Mouse (Mus musculus) left cerebral cortex, postnatal 36 days (tissue): ENCODE data around the gene 4930572O03Rik. TPM values are rescaled to one million over a fixed set of nuclear protein-coding genes. Genes with fewer than 3 reads are reported as not detected.
A peak's percentile ranks its signal among the peaks of the same experiment; 100 is the strongest.
"Not testable (repeated sequence)": the region's sequence is repeated elsewhere in the genome, so short reads cannot be mapped to it uniquely, and the experiment has no call there.

Experiments
- DNase-seq, 2 experiments: peaks; one replicate each; pipeline ENCODE4 v3.0.0; 2021 to 2022; ENCODE audit warnings: low spot score in 2 of 2, mixed read lengths in 1 of 2
- intact Hi-C: fragments of 180-260 bp; cut with DNase I; formaldehyde crosslinking; loops from one replicate; pipeline ENCODE4 v1.15.1; 2025
- total RNA-seq, 2 experiments: library from RNA; stranded (reverse); gene quantifications; 2 replicates each; pipeline ENCODE4 v1.2.3; 2021

Gene 4930572O03Rik
- total RNA-seq, 2 experiments from 2014 or later, result not detected

GRCm38 (mm10) chr5:15630068-15630467 lies 26.8 kb downstream of the 4930572O03Rik start:
- intact Hi-C loops, DNase-seq: not testable (repeated sequence)

DNA sequence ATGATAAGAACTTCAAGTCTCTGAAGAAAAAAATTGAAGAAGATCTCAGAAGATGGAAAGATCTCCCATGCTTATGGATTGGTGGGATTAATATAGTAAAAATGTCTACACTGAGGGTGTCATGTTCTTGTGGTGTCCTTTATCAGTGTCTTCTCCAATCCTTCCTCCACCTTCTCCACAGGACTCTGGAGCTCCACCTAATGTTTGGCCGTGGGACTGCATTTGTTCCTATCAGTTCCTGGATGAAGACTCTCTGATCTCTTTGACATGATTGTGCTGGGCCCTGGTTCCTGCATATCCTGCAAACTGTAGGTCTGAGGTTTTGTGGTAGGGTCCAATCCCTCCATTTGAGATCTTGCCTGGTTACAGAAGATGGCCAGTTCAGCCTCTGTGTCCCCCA lies 28.7 kb downstream of the 4930572O03Rik start:
- DNase-seq, intact Hi-C loops: not testable (repeated sequence)

- intact Hi-C loops, result not testable (repeated sequence)
These were observed 38.1 kb downstream of the 4930572O03Rik start, which contains the start of gene Speer4d for GRCm38 (mm10) chr5:15618764-15619163. Gene Speer4d (plus strand): TSS chr5:15619064.

DNA sequence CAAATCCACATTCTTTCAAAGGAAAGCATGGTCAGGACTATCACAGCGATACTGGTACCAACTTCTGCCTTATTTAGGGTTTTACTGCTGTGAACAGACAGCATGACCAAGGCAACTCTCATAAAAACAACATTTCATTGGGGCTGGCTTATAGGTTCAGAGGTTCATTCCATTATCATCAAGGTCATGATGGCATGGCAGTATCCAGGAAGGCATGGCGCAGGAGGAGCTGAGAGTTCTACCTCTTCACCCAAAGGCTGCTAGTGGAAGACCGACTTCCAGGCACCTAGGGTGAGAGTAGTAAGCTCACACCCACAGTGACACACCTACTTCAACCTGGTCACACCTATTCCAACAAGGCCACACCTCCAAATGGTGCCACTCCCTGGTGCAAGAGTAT lies 40.7 kb downstream of the 4930572O03Rik start:
- DNase-seq, intact Hi-C loops: not testable (repeated sequence)

More at GRCm38 (mm10) chr5:15618764-15619163, 38.1 kb downstream of the 4930572O03Rik start, which contains the start of gene Speer4d:
- DNase-seq, result not testable (repeated sequence)

- DNase-seq, intact Hi-C loops: not testable (repeated sequence)
These were observed 46.2 kb downstream of the 4930572O03Rik start for GRCm38 (mm10) chr5:15610695-15611094.

DNA sequence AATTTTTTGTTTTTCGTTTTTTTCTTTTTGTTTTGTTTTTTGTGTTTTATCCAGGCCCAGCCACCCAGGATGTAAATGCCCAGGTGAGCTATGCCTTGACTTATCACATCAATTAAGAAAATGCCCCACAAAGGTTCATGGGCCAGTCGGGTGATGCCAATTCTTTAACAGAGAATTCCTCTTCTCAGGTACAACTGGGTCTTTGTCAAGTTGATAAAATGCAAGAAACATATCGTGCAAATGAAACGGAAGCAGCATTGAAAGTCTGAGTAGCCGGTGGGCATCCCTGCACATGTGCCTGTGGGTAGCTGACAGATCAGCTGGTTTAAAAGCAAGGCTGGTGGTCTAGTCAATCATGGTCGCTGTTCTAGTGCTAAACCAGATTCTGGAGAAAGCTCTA lies 50.2 kb downstream of the 4930572O03Rik start:
- peak in 1 of 2 experiments; percentile 6 for DNase-seq
- intact Hi-C loops, result not testable (repeated sequence)

DNA sequence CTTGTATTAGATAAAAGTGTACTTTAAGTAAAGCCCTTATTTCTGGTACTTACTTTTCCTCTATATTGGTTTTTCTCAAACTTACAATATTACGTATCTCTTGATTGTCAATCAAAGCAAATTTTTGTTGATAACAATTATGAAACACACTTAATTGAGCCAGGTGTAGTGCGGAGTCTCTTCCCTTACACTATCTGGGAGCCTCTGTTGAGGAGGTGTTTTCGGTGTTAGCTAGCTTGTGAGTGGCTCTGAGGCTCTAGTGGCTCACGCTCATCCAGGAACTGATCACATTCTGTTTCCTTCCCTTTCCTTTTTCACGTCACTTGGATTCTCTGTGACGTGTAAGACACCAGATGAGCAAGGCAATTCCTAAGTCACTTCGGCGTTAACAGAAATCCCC lies 53.3 kb downstream of the 4930572O03Rik start:
- DNase-seq, intact Hi-C loops: not testable (repeated sequence)

DNA sequence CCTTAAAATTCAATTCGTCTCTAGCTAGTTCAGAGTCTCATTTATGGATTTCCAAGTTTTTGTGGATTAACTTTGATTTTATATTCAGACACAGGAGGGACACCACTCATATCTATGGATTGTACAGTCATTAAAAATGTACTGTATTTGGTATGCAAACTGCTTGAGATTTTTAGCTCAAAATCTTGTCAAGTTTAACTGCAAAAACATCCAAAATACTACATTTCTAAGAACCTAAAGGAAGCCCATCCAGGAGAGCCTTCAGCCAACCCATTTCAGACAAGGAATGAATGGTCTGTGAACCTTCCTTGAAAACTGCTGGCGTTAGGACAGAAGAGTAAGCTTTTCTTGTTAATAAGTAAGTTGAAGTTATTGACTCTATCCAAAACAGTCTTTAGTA lies 53.9 kb downstream of the 4930572O03Rik start:
- intact Hi-C loops, result not testable (repeated sequence)

DNA sequence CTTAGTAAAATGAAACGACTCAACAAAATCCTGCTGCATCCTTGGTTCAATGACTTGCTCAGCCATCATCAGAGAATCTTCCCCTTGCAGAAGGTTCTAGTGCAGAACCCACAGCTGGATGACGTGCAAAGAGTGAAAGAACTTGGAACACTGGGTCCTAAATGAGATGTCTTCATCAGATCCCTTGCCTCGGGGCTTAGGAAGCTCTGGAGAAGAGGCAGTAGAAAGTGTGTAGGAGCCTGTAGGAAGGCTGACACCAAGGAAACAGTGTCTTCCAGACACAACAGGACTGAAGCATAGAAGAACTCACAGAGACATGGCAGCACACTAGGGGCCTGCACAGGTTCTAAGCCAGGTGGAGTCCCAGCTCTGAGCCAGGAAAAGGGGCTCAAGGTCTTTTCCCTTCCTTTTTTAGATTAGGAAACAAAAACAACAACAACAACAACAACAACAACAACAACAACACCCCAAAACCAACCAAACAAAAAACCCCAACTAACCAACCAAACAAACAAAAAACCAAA lies 54.4 kb downstream of the 4930572O03Rik start:
- DNase-seq, intact Hi-C loops: not testable (repeated sequence)

More for the DNA sequence above, 53.9 kb downstream of the 4930572O03Rik start:
- not testable (repeated sequence) for DNase-seq

Other genes with a start within 250 kb of the 4930572O03Rik start
- gene Gm21149, start 180.5 kb downstream of the 4930572O03Rik start, total RNA-seq, result not detected
- gene Gm21190, start 127.8 kb downstream of the 4930572O03Rik start, total RNA-seq, result not detected
- not detected for gene Gm21083, start 79.7 kb downstream of the 4930572O03Rik start, total RNA-seq
- not detected for gene Speer4d, start 38.0 kb downstream of the 4930572O03Rik start, total RNA-seq
- gene Speer4c, start 57.2 kb upstream of the 4930572O03Rik start, total RNA-seq, result not detected